Mouse (Mus musculus): ENCODE results near the gene Iqck.

The Iqck gene

GRCm38 (mm10) chr7:118851571-118851970 is 4.0 kb upstream of the Iqck start:
- no peak for DNase-seq

DNA sequence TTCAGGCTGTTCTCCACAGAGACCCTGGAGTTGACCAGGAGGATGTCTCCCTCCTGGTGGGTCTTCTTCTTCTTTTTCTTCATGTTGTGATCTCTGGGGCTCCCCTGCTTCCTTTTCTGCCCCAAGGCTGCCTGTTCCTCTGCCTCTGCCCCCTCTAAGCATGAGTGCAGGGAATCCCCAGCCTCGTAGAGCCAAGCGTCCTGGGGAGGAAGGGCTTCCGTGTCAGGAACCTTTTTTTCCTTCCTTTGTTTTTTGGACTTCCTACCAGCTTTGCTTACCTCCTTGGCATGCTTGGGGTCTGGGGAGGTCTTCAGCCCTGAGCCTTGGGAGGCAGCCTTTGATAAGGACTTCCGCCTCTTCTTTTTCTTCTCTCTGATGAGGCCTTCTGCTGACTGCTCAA is 2.9 kb upstream of the Iqck start:
- DNase-seq: no peak

DNA sequence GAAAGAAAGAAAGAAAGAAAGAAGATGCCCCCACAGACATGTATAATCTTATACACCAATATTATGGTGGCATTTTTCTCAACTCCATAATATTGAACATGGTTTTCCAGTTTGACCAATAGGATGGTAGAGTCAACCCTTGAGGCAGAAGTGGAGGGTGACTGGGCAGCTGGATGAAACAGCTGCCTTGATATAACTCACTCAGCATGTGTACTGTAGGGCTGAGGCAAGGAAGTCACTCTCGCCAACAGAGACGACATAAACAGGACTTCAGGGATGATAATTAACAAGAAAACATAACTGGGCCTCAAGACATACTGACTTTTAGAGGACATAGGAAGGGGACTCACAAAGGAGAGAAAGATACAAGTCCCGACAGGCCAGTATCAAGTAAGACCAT is 946 bp upstream of the Iqck start:
- no peak for DNase-seq

- no peak for DNase-seq
Measured at GRCm38 (mm10) chr7:118855877-118856304, 339 bp downstream of the Iqck start, which contains the start of gene Knop1. Gene Knop1 (minus strand): TSS chr7:118856254.

- DNase-seq: no peak
Measured at GRCm38 (mm10) chr7:118858640-118859039, 3.1 kb downstream of the Iqck start.

GRCm38 (mm10) chr7:118865362-118865761 is 9.8 kb downstream of the Iqck start:
- no peak for DNase-seq

DNA sequence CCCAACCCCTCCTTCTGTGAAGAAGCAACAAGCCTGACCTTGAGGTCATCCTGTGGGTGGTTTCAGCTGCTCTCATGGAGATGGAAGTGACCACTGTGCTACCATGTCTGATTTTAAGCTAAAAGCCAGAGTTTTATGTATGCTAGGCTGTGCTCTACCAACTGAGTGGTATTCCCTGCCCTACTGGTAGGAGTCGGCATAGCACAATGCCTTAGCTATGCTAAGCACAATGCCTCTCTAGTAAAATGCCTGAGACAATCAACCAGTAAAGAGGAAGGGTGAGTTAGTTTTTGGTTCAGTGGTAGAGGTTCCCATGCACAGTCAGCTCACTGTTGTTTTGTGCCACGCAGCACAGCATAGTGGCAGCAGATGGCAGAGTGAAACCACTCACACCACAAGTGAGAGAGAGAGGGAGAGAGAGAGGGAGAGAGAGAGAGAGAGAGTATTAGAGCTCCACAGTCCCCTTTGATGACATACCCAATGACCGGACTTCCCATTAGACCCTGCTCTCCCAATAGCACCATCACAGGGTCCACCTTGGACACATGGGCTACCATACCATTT is 24.0 kb downstream of the Iqck start:
- no peak for DNase-seq

- no peak for DNase-seq
Measured at GRCm38 (mm10) chr7:118883957-118884356, 28.4 kb downstream of the Iqck start.

GRCm38 (mm10) chr7:118884969-118885368 is 29.4 kb downstream of the Iqck start:
- no peak for DNase-seq

GRCm38 (mm10) chr7:118887303-118888055 is 31.9 kb downstream of the Iqck start:
- no peak for DNase-seq

GRCm38 (mm10) chr7:118889046-118889680 is 33.6 kb downstream of the Iqck start:
- DNase-seq: no peak

DNA sequence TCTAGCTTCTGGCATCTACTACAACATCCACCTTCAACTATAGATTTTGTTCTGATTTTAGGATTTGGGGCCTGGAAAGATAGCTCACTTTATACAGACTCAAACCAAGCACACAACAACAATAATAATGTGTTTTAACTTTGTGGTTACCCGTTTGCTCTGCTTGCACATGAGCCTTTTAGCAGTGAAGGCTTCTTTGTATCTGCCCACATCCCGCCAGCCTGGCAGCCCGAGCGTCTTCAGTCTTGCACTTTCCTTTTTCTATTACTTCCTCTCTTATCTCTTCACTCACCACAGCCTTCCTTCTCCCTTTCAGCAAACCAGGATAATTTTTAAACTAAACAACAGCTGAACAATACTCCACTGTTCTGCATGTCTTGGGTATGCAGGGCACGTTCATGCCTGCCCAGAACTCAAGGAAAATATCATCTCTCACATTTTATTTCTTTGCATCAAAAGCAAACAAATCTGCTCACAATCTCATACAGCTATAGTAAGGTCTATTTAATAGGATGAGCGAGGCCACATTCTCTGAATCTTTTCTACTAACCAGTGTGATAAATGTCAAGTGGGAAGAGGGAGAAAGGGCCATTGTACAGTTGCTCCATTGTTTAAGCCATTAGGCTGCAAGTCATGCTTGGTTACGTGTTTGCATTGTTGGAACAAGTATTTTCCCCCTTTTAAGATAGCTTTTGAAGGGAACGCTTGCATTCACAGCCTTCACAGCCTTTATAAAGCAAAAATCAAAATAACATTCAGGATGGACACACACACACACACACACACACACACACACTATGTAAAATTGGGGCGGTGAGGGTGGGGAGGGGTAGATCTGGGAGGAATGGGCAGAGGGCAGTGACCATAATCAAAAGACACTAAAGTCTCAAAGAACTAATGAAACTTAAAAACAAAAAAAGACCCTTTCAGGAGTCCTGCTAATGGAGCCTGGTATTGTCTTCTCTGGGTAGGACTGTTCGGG is 40.2 kb downstream of the Iqck start:
- DNase-seq: no peak

GRCm38 (mm10) chr7:118898063-118898462 is 42.5 kb downstream of the Iqck start:
- DNase-seq: no peak

GRCm38 (mm10) chr7:118900090-118900489 is 44.5 kb downstream of the Iqck start:
- DNase-seq: no peak

DNA sequence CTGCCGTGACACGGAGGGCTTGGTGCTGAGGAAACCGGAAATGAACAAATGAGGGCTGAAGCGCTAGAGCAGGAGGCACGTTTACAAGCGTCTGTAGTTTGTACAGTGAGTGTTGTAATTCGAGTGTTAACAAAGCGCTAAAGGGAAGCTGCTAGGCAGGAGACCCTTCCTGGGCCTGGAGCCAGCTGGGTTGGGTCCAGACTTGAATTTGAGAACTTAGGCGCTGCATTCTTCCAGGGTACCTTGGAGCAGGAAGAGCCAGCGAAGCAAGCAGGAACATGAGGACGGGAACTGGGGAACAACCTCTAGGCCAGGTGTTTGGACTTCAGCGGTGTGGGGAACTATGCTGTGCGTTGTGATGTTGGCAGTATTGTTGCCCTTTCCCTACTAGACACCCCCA is 47.4 kb downstream of the Iqck start:
- peak; percentile 56 for DNase-seq

DNA sequence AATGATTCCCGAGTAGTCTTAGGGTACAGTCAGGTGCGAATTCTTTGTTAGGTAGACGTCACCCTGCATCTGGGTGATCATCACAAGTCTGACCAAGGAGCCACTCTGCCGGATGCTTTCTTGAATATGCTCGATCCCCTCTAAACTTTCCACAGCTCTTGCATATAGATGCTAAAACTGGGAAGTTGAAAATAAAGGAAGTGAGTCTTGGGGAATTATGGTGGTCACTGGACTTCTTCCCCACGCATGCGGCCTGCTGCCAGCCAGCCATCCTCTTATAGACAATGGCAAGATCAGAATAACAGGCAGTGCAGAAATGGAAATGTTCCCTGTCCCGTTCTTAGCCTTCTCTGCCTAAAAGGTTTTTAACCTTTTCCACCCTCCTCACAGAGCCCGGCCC is 48.3 kb downstream of the Iqck start:
- no peak for DNase-seq

GRCm38 (mm10) chr7:118904530-118904929 is 49.0 kb downstream of the Iqck start:
- no peak for DNase-seq

GRCm38 (mm10) chr7:118908961-118909515 is 53.5 kb downstream of the Iqck start:
- no peak for DNase-seq

GRCm38 (mm10) chr7:118910464-118910863 is 54.9 kb downstream of the Iqck start:
- DNase-seq: no peak

DNA sequence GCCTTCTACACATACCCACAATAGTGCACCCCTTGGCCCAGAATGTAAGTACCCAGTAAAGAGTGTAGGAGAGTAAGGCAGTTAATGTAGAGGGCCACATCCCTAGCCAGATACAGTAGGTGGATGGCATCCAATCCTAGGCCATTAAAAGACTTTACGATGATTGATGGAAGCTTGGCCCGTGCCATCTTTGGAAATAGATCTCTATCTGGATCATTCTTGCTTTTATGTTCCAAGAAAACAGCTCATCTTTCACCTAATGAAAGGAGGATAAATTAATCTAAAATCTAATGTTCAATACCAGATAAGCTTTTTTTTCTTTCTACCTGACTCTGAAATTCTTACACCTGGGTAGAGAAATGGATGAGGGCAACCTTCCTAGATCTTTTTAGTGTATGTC is 55.6 kb downstream of the Iqck start:
- no peak for DNase-seq

DNA sequence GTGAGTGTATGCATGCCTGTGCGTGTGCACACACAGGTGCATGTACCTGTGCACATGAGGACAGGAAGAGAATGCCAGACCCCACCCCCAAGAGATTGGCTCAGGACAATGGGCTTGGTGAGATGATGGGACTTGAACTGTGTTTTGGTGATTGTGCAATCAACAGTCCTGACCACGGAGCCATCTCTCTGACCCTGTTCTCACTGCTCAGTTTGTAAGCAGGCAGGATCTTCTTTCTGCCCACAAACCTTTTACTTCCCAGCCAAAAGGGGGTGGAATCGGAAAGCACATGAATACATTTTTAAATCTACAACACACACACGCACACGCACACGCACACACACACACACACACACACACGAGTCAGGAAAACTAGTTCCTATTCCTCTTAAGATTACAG is 56.0 kb downstream of the Iqck start:
- no peak for DNase-seq

DNA sequence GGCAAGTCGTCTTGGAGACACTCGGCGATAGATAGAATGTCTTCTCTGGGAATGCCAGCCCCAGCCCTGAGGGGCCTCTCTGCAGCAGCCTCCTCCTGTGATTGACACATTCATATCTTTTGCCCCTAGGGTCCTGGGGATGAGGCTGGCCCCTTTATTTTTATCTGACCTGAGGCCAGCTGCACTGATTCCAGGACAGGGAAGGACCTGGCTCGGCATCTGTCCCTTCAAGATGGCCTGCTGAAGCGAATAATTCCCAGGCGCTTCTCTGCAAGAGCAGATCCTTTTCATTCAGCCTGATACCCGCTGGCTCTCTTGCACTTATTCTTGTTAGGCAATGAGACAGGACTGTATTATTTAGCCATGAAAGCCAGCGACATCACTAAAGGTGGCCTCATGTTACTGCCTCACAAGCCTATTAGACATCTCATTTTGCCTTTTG is 56.5 kb downstream of the Iqck start:
- DNase-seq: no peak
